Comparison of ENCODE assay signal across 20 mouse cellular contexts in the genomic region with DNA sequence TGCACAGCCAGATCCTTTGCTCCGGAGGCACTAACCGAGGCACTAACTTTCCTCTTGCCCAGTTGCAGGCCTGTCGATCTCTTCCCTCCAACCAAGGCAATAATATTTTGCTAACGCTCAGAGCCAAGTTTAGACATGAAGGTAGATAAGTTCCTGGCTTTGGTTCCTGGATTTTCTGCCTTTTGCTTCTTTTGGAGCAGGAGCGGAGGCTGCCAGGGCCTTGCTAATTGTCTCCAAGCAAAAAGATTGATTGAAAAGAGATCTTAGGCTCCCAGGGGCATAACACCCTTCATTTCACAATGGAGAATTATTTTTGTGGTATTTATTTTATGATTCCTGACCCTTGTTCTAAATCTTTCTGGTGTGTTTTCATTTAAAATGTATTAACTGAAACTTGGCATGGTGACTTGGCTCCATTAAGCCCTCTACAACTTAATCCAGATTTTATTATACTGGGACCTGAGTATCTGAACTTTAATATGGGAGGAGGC.
DNase-seq lines count a peak whose midpoint lies in the region; ATAC-seq and TF ChIP-seq lines count a peak whose summit lies in the region.
"Had no signal": no experiment of that assay in that cellular context is flagged by ENCODE, and none has a peak within 500 bp of the region (broad histone marks: within the 10 kb centered on the region; RNA-seq: fewer than 3 reads in every experiment).

No protein-coding gene starts in this region.

- H3K27me3 ChIP-seq in embryonic facial prominence, embryonic 13.5 days = no peaks in the 10 kb centered on the region
- no peaks in the 10 kb centered on the region for H3K27me3 ChIP-seq in embryonic facial prominence, embryonic 10.5 days (replicated peaks; ENCODE audit: low read depth, poor library complexity, severe bottlenecking)
- H3K27me3 ChIP-seq in lung, postnatal 0 days (replicated peaks; ENCODE audit: insufficient read depth, low read length) = no peaks in the 10 kb centered on the region; the same call in 1 of the 2 replicates
- H3K27me3 ChIP-seq: forebrain, embryonic 15.5 days; heart, embryonic 15.5 days; kidney, embryonic 15.5 days had no signal

- no peak for TF ChIP-seq CTCF in lung, postnatal 0 days (IDR thresholded peaks at IDR 0.05)

- no peak for DNase-seq in embryonic facial prominence, embryonic 10.5 days (ENCODE audit: low spot score)
- peak; percentile 41 for DNase-seq in lung, postnatal 0 days (ENCODE audit: low spot score)
- no peak for DNase-seq in lung, adult 18-20 months
- peak; percentile 27 for DNase-seq in fibroblast of lung, adult 2 months (ENCODE audit: low read depth)
- DNase-seq in heart, adult 8-10 months (ENCODE audit: low spot score) = no peak
- DNase-seq: adrenal gland, adult 8-10 months; cerebellum, adult 9-10 months; heart, adult 2 months; heart, postnatal 36 days; kidney, postnatal 4 days; lung, postnatal 10 days; thymus, adult 2 months had no signal

- 60% methylated on average over 5 of the region's 5 CpGs for WGBS in embryonic facial prominence, embryonic 13.5 days
- WGBS in embryonic facial prominence, embryonic 10.5 days = 90% methylated on average over 5 of the region's 5 CpGs
- 78% methylated on average over 5 of the region's 5 CpGs for WGBS in lung, postnatal 0 days

- no peak for ATAC-seq in embryonic facial prominence, embryonic 13.5 days (ENCODE audit: insufficient number of reproducible peaks, insufficient read depth, low FRiP score, low TSS enrichment, low read depth)
- no peak for ATAC-seq in lung, postnatal 0 days
- no peak for ATAC-seq in megakaryocyte progenitor cell, adult 5-6 weeks (replicated peaks; ENCODE audit: poor library complexity)
- ATAC-seq: CD4-positive, CD25-positive, alpha-beta regulatory T cell, adult 4 months; forebrain, embryonic 15.5 days had no signal

- H3K36me3 ChIP-seq in embryonic facial prominence, embryonic 13.5 days = no peaks in the 10 kb centered on the region
- H3K36me3 ChIP-seq in embryonic facial prominence, embryonic 10.5 days (replicated peaks) = no peaks in the 10 kb centered on the region
- no peaks in the 10 kb centered on the region for H3K36me3 ChIP-seq in lung, postnatal 0 days (ENCODE audit: insufficient read depth, low read length)
- H3K36me3 ChIP-seq: forebrain, embryonic 15.5 days; heart, embryonic 15.5 days; kidney, embryonic 15.5 days had no signal

- TF ChIP-seq EP300 in lung, postnatal 0 days (IDR thresholded peaks at IDR 0.05) = no peak

- no peak overlapping the region for H3K4me2 ChIP-seq in embryonic facial prominence, embryonic 13.5 days
- H3K4me2 ChIP-seq in lung, postnatal 0 days (replicated peaks; ENCODE audit: low read depth, low read length) = no peak overlapping the region
- H3K4me2 ChIP-seq: forebrain, embryonic 15.5 days; heart, embryonic 15.5 days; hindbrain, embryonic 14.5 days; kidney, embryonic 15.5 days; midbrain, embryonic 11.5 days had no signal

- no peaks in the 10 kb centered on the region for H3K9me3 ChIP-seq in embryonic facial prominence, embryonic 13.5 days
- no peaks in the 10 kb centered on the region for H3K9me3 ChIP-seq in embryonic facial prominence, embryonic 10.5 days
- H3K9me3 ChIP-seq in lung, postnatal 0 days (ENCODE audit: low read length) = no peaks in the 10 kb centered on the region
- H3K9me3 ChIP-seq: forebrain, embryonic 15.5 days; heart, embryonic 15.5 days; kidney, embryonic 15.5 days had no signal

- H3K4me3 ChIP-seq in embryonic facial prominence, embryonic 13.5 days = no peak overlapping the region
- no peak overlapping the region for H3K4me3 ChIP-seq in embryonic facial prominence, embryonic 10.5 days
- H3K4me3 ChIP-seq in lung, postnatal 0 days (ENCODE audit: low read depth, low read length) = no peak overlapping the region
- H3K4me3 ChIP-seq: forebrain, embryonic 15.5 days; heart, adult 2 months; heart, embryonic 15.5 days; kidney, embryonic 15.5 days had no signal

- H3K27ac ChIP-seq in embryonic facial prominence, embryonic 13.5 days = peak overlapping the region; percentile 13; the same call in 1 of the 2 replicates
- no peak overlapping the region for H3K27ac ChIP-seq in embryonic facial prominence, embryonic 10.5 days (replicated peaks)
- H3K27ac ChIP-seq in lung, postnatal 0 days (ENCODE audit: low read length) = no peak overlapping the region
- H3K27ac ChIP-seq: forebrain, embryonic 15.5 days; heart, adult 2 months; heart, embryonic 15.5 days; hindbrain, embryonic 14.5 days; kidney, embryonic 15.5 days had no signal

- H3K4me1 ChIP-seq in embryonic facial prominence, embryonic 13.5 days = peaks cover 6% of the 10 kb centered on the region
- H3K4me1 ChIP-seq in embryonic facial prominence, embryonic 10.5 days = no peaks in the 10 kb centered on the region
- no peaks in the 10 kb centered on the region for H3K4me1 ChIP-seq in lung, postnatal 0 days (ENCODE audit: insufficient read depth, low read depth, low read length)
- H3K4me1 ChIP-seq: forebrain, embryonic 15.5 days; heart, embryonic 15.5 days; kidney, embryonic 15.5 days had no signal

- H3K9ac ChIP-seq in embryonic facial prominence, embryonic 13.5 days = no peak overlapping the region
- H3K9ac ChIP-seq in lung, postnatal 0 days (replicated peaks; ENCODE audit: low read depth) = no peak overlapping the region
- H3K9ac ChIP-seq: forebrain, embryonic 15.5 days; heart, embryonic 15.5 days; hindbrain, embryonic 14.5 days; kidney, embryonic 15.5 days had no signal

Comparison
In these comparisons a context has a peak if more than half of its experiments do, and no peak if none do; other contexts are left out.
1. DNase-seq: peak in lung, postnatal 0 days (single experiment) and fibroblast of lung, adult 2 months (single experiment); none in embryonic facial prominence, embryonic 10.5 days (single experiment), lung, adult 18-20 months (0 of 2) and heart, adult 8-10 months (single experiment).